Mouse (Mus musculus) embryonic stem cell, embryonic (primary cell): ENCODE data around the gene Psme1.

ENCODE experiments used
- CTCF ChIA-PET, 4 experiments: fragments of 300-600 bp in 2 of 4; fragments of 350-600 bp in 2 of 4; sonication (Branson Sonifier 250); formaldehyde crosslinking; loops; one replicate each; lab custom pipeline; 2022; ENCODE audit warnings: inconsistent platforms in 2 of 4; lab: Charles Lee
- POLR2A ChIA-PET, 4 experiments: fragments of 300-600 bp in 2 of 4; fragments of 350-600 bp in 2 of 4; sonication (Branson Sonifier 250); formaldehyde crosslinking; loops; one replicate each; lab custom pipeline; 2022; ENCODE audit warnings: antibody characterized with exemption in 4 of 4, inconsistent platforms in 1 of 4; lab: Charles Lee

Gene Psme1

GRCm38 (mm10) chr14:55596036-55596690, 18.2 kb downstream of the Psme1 start:
- POLR2A ChIA-PET: interaction anchor here in 2 of 4 experiments (1.0 to 7.7 kb wide), 7 partner anchors 11 to 116 kb away, joined by 3 to 85 read pairs (median 6); partner anchors contain the start of genes A730061H03Rik (in 1 of the 2), Dcaf11 (in 1 of the 2), Emc9 (in 1 of the 2) and Fitm1 (in 1 of the 2)
- CTCF ChIA-PET: interaction anchor here in 1 of 4 experiments (0.9 kb wide), 1 partner anchor 40 kb away, joined by 3 read pairs; the partner anchor contains the start of gene Ipo4

- ChIA-PET CTCF (interaction anchor here in 1 of 4 experiments (0.5 kb wide), 1 partner anchor 121 kb away, joined by 3 read pairs; no protein-coding TSS in a partner anchor), POLR2A (interaction anchor here in 1 of 4 experiments (0.7 kb wide), 1 partner anchor 162 kb away, joined by 4 read pairs; no protein-coding TSS in a partner anchor)
Measured at GRCm38 (mm10) chr14:55598521-55599390, 20.8 kb downstream of the Psme1 start.

- POLR2A ChIA-PET: interaction anchor here in 3 of 4 experiments (0.6 to 5.6 kb wide), 9 partner anchors 12 to 1370 kb away, joined by 3 to 53 read pairs (median 10); partner anchors contain the start of genes Rnf31 (in 3 of the 3), Psme2 (in 2 of the 3), A730061H03Rik (in 1 of the 3) and Dcaf11 (in 1 of the 3)
Measured at GRCm38 (mm10) chr14:55603271-55603632, 25.3 kb downstream of the Psme1 start, which contains the start of gene Irf9. TSS of gene Irf9 (plus strand) at chr14:55603571.

GRCm38 (mm10) chr14:55603633-55604576, 26.0 kb downstream of the Psme1 start:
- ChIA-PET POLR2A (interaction anchor here (0.5 to 5.6 kb wide), 31 partner anchors 12 to 723 kb away, joined by 3 to 53 read pairs (median 4); partner anchors contain the start of genes Psme2 (in 3 of the 4), Rnf31 (in 3 of the 4), A730061H03Rik (in 2 of the 4) and Gmpr2 (in 2 of the 4)), CTCF (interaction anchor here (0.7 to 1.6 kb wide), 11 partner anchors 10 to 426 kb away, joined by 3 to 7 read pairs (median 4); partner anchors contain the start of genes Dhrs4 (in 1 of the 4), Emc9 (in 1 of the 4), Rabggta (in 1 of the 4) and Rec8 (in 1 of the 4))

More at GRCm38 (mm10) chr14:55603271-55603632, 25.3 kb downstream of the Psme1 start, which contains the start of gene Irf9:
- CTCF ChIA-PET: no interaction called here

GRCm38 (mm10) chr14:55604823-55605222, 26.9 kb downstream of the Psme1 start:
- ChIA-PET CTCF (interaction anchor here (0.7 to 1.6 kb wide), 11 partner anchors 11 to 427 kb away, joined by 3 to 7 read pairs (median 4); partner anchors contain the start of genes Dhrs4 (in 1 of the 4), Emc9 (in 1 of the 4), Rabggta (in 1 of the 4) and Rec8 (in 1 of the 4)), POLR2A (interaction anchor here (0.5 to 5.6 kb wide), 29 partner anchors 13 to 295 kb away, joined by 3 to 53 read pairs (median 4); partner anchors contain the start of genes A730061H03Rik (in 3 of the 4), Gmpr2 (in 2 of the 4), Nedd8 (in 2 of the 4) and Psme2 (in 2 of the 4))

- POLR2A ChIA-PET: interaction anchor here in 3 of 4 experiments (0.6 to 5.6 kb wide), 15 partner anchors 8 to 75 kb away, joined by 3 to 53 read pairs (median 4); partner anchors contain the start of genes A730061H03Rik (in 2 of the 3), Psme2 (in 2 of the 3), Rec8 (in 2 of the 3) and Rnf31 (in 2 of the 3)
- CTCF ChIA-PET: interaction anchor here in 2 of 4 experiments (0.5 to 1.6 kb wide), 2 partner anchors 428 to 1201 kb away, joined by 3 to 4 read pairs; no protein-coding TSS in a partner anchor
Measured at GRCm38 (mm10) chr14:55605743-55606459, 28.0 kb downstream of the Psme1 start.

GRCm38 (mm10) chr14:55608339-55608738, 30.4 kb downstream of the Psme1 start:
- ChIA-PET CTCF (interaction anchor here in 2 of 4 experiments (0.6 to 0.8 kb wide), 2 partner anchors 9 to 106 kb away, joined by 3 to 4 read pairs; partner anchors contain the start of gene Rec8 (in 1 of the 2)), POLR2A (interaction anchor here in 2 of 4 experiments (0.8 to 3.5 kb wide), 6 partner anchors 10 to 53 kb away, joined by 3 to 24 read pairs (median 14); partner anchors contain the start of genes Psme2 (in 2 of the 2), Rec8 (in 2 of the 2) and Rnf31 (in 2 of the 2))

GRCm38 (mm10) chr14:55613346-55613745, 35.4 kb downstream of the Psme1 start:
- POLR2A ChIA-PET: interaction anchor here in 2 of 4 experiments (0.6 to 1.7 kb wide), 5 partner anchors 10 to 30 kb away, joined by 3 to 5 read pairs (median 3); partner anchors contain the start of gene Tm9sf1 (in 2 of the 2)
- CTCF ChIA-PET: no interaction called here

GRCm38 (mm10) chr14:55614565-55615178, 36.7 kb downstream of the Psme1 start:
- POLR2A ChIA-PET: interaction anchor here in 2 of 4 experiments (0.8 to 1.5 kb wide), 2 partner anchors 29 to 60 kb away, joined by 3 read pairs; partner anchors contain the start of gene Tm9sf1 (in 1 of the 2)
- CTCF ChIA-PET: interaction anchor here in 1 of 4 experiments (1.2 kb wide), 1 partner anchor 23 kb away, joined by 3 read pairs; the partner anchor contains the start of genes Psme2 and Rnf31

- CTCF ChIA-PET: interaction anchor here in 2 of 4 experiments (0.6 to 0.7 kb wide), 4 partner anchors 15 to 587 kb away, joined by 3 read pairs; no protein-coding TSS in a partner anchor
- POLR2A ChIA-PET: interaction anchor here in 1 of 4 experiments (1.1 to 1.4 kb wide), 2 partner anchors 25 to 106 kb away, joined by 3 to 4 read pairs; partner anchors contain the start of genes Psme2 and Rnf31
Measured at GRCm38 (mm10) chr14:55615876-55616275, 38.0 kb downstream of the Psme1 start.

- ChIA-PET CTCF (interaction anchor here in 3 of 4 experiments (0.5 to 2.5 kb wide), 8 partner anchors 12 to 127 kb away, joined by 3 to 9 read pairs (median 4); partner anchors contain the start of gene Mdp1 (in 1 of the 3)), POLR2A (interaction anchor here in 3 of 4 experiments (0.6 to 2.9 kb wide), 38 partner anchors 9 to 1386 kb away, joined by 3 to 24 read pairs (median 5); partner anchors contain the start of genes Psme2 (in 3 of the 3), A730061H03Rik (in 2 of the 3), Rabggta (in 2 of the 3) and Rnf31 (in 2 of the 3))
Measured at GRCm38 (mm10) chr14:55616844-55617243, 38.9 kb downstream of the Psme1 start.

- ChIA-PET CTCF (interaction anchor here (0.5 to 2.5 kb wide), 20 partner anchors 9 to 248 kb away, joined by 3 to 9 read pairs (median 4); partner anchors contain the start of genes Psme2 (in 2 of the 4), Rnf31 (in 2 of the 4), A730061H03Rik (in 1 of the 4) and Mdp1 (in 1 of the 4)), POLR2A (interaction anchor here (0.6 to 2.9 kb wide), 50 partner anchors 8 to 1923 kb away, joined by 3 to 24 read pairs (median 5); partner anchors contain the start of genes A730061H03Rik (in 3 of the 4), Mdp1 (in 3 of the 4), Psme2 (in 3 of the 4) and Dcaf11 (in 2 of the 4))
Measured at GRCm38 (mm10) chr14:55617822-55618221, 39.9 kb downstream of the Psme1 start, which contains the start of gene Rec8. TSS of gene Rec8 (plus strand) at chr14:55618037.

GRCm38 (mm10) chr14:55618486-55619195, 40.7 kb downstream of the Psme1 start:
- ChIA-PET POLR2A (interaction anchor here (0.5 to 2.9 kb wide), 35 partner anchors 9 to 291 kb away, joined by 3 to 24 read pairs (median 5); partner anchors contain the start of genes A730061H03Rik (in 3 of the 4), Dcaf11 (in 2 of the 4), Mdp1 (in 2 of the 4) and Pck2 (in 2 of the 4)), CTCF (interaction anchor here in 3 of 4 experiments (0.5 to 2.5 kb wide), 10 partner anchors 8 to 141 kb away, joined by 3 to 9 read pairs (median 4); partner anchors contain the start of genes Psme2 (in 2 of the 3), Rnf31 (in 2 of the 3) and A730061H03Rik (in 1 of the 3))
